Mouse (Mus musculus) erythroblast, embryonic 14.5 days (primary cell): ENCODE data around the gene Sf3b6.

ENCODE experiments used
- GATA1 ChIP-seq: IDR thresholded peaks from 2 replicates; pipeline ENCODE4 v1.6.1; 2012; ENCODE audit warnings: low read length, inconsistent platforms, mixed read lengths
- TAL1 ChIP-seq: IDR thresholded peaks from 3 replicates; pipeline ENCODE4 v1.6.1; 2012; ENCODE audit warnings: low read length, inconsistent platforms, mixed read lengths

GRCm38 (mm10) chr12:4843741-4844140 lies 26.4 kb downstream of the Sf3b6 start:
- no peak for TF ChIP-seq TAL1
- no peak for TF ChIP-seq GATA1
